Mouse (Mus musculus) CH12.LX (cell line): Measurements from ENCODE around the gene Ccpg1.

ENCODE experiments used
- CTCF ChIP-seq, 2 experiments: IDR thresholded peaks in 1 of 2; conservative IDR thresholded peaks in 1 of 2; 2 replicates each; pipeline ENCODE4 v1.5.1; 2011 to 2012; ENCODE audit warnings: low read depth in 2 of 2, low read length in 2 of 2, improper control_type of control experiment in 1 of 2, inconsistent platforms in 1 of 2, mild to moderate bottlenecking in 1 of 2, moderate library complexity in 1 of 2
- E2F4 ChIP-seq: IDR thresholded peaks from 2 replicates; pipeline ENCODE4 v1.6.1; 2011; ENCODE audit warnings: low read depth, low read length, improper control_type of control experiment; ENCODE audit not compliant: insufficient replicate concordance
- SIN3A ChIP-seq: IDR thresholded peaks from 2 replicates; pipeline ENCODE4 v1.6.1; 2012; ENCODE audit warnings: low read length, improper control_type of control experiment, inconsistent platforms

DNA sequence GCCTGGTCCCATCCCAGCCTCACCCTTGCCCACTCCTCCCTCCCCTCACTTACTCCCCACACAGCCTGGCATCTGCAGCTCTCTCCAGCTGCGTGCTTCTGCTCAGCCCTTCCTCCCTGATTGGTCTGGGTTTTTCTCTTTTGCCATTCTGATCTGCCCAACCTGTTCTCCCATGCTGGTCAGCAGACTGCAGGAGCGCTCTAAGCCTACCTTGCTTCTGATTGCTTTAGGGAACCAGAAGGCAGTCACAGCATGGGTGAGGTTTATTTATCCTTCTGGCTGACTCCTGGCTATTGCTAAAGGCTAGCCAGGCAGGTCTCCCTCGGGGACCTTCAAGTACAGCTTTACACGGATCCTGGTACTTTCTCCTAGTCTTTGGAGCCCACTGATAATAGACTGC is 46.2 kb downstream of the Ccpg1 start:
- TF ChIP-seq CTCF (conservative IDR thresholded peaks at IDR 0.05 in 1 of 2, IDR thresholded peaks at IDR 0.05 in 1 of 2; ENCODE audit: low read depth in 2 of 2, low read length in 2 of 2) = no peak
- no peak for TF ChIP-seq SIN3A
- TF ChIP-seq E2F4 = no peak
